ENCODE assay signal across 18 mouse cellular contexts in genomic region chr11:57823159-57823558, GRCm38 (mm10). TPM values are rescaled to one million over a fixed set of nuclear protein-coding genes. Genes with fewer than 3 reads are reported as not detected.
"Had no signal": no experiment of that assay in that cellular context is flagged by ENCODE, and none has a peak within 500 bp of the region (broad histone marks: within the 10 kb centered on the region; RNA-seq: fewer than 3 reads in every experiment).

No protein-coding gene starts in this region.

RNA-seq across cellular contexts. Expression of gene Hand1, which starts 9.5 kb away (rescaled TPM):
- total RNA-seq: gastrocnemius, adult 18-20 months; gastrocnemius, adult 8-10 months; gastrocnemius, postnatal 14 days; gastrocnemius, postnatal 36 days; heart, adult 8-10 months; heart, postnatal 25 days; layer of hippocampus, adult 18-20 months; layer of hippocampus, postnatal 10 days; layer of hippocampus, postnatal 25 days; left cerebral cortex, adult 8-10 months; left cerebral cortex, postnatal 10 days; left cerebral cortex, postnatal 25 days; left cerebral cortex, postnatal 4 days; liver, adult 2 months had no signal
- polyA plus RNA-seq: gonadal fat pad, adult 2 months; hindbrain, embryonic 14.5 days; hindbrain, embryonic 16.5 days; kidney, embryonic 14.5 days; liver, adult 2 months had no signal
